Mouse (Mus musculus): ENCODE data around the gene Ankrd24.

DNA sequence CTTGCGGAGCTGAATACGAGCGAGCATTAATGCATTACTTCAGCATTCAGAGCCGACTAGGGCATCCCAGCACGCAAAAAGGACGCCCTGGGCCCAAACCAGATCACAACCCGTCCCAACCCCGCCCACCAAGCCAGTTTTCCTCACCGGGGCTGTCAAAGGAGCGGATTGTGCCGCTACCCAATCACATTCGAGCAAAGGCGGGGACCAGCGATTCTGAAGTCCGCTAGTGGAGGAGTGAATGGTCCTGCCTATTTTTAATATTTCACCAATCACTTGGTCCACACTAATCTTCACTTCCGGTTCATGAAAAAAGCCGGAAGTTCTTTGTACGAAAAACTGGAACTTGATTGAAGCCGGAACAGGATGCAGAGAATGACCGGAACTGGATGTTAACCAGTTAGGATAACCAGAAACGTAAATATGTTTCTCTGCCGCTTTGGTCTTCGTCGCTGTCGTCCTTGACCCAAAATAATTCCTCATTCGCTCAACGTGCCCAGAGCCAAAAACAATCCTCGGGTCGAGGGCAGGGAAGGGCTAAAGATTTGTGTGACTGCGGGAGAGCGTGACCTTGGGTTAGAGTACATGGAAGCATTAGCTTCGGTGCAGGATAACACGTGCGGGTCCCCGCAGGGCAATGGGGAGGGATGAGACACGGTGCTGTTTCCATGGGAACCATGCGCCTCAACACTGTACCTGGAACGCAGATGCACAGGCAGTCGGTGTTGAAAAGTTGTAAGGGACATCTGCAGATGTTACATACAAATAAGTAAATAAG lies 22.2 kb upstream of the Ankrd24 start, which contains the start of gene BC025920:
- no peak for TF ChIP-seq CTCF (conservative IDR thresholded peaks at IDR 0.05; ENCODE audit: low read length)
- TF ChIP-seq POU5F1 (IDR thresholded peaks at IDR 0.05; ENCODE audit: borderline replicate concordance, low read length), result no peak
- peak; percentile 45; the same call in 1 of the 2 replicates for TF ChIP-seq NANOG (IDR thresholded peaks at IDR 0.05; ENCODE audit: borderline replicate concordance, low read length)
